Comparison of ENCODE assay signal across 10 mouse cellular contexts in the genomic region with DNA sequence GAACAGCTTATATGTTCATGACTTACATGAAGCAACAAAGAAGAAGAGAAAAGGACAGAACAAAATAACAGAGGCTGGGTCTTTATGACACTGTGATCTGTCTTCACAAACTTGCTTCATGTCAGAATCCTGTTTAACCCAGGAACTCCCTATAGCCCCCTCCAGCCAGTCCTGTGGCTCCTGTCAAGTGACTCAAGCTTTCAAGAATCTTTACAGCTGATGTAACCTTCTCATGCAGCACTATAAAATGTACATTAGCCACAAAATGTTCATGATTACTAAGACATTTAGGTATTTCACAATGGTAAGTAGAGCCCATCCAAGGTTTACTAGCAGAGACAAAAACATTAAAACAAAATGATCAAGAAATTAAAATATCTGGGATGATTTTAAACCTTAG.
"Had no signal": no experiment of that assay in that cellular context is flagged by ENCODE, and none has a peak within 500 bp of the region (broad histone marks: within the 10 kb centered on the region; RNA-seq: fewer than 3 reads in every experiment).

No protein-coding gene starts in this region.

- H3K9me3 ChIP-seq: limb, embryonic 15.5 days; lung, embryonic 15.5 days; midbrain, embryonic 12.5 days had no signal

- H3K27me3 ChIP-seq: limb, embryonic 15.5 days; lung, embryonic 15.5 days; midbrain, embryonic 12.5 days had no signal

- H3K27ac ChIP-seq: midbrain, embryonic 12.5 days had no signal

- DNase-seq: kidney, adult 18-20 months; kidney, postnatal 10 days; kidney, postnatal 4 days; lung, postnatal 14 days; right cerebral cortex, postnatal 14 days; thymus, postnatal 4 days had no signal

- H3K9ac ChIP-seq: limb, embryonic 15.5 days had no signal

- ATAC-seq: midbrain, embryonic 16.5 days had no signal

- H3K36me3 ChIP-seq: limb, embryonic 15.5 days; lung, embryonic 15.5 days; midbrain, embryonic 12.5 days had no signal
